Mouse (Mus musculus): ENCODE data around the gene Fam129a.
"Not testable (repeated sequence)": the region's sequence is repeated elsewhere in the genome, so short reads cannot be mapped to it uniquely, and the experiment has no call there.

Gene Fam129a

DNA sequence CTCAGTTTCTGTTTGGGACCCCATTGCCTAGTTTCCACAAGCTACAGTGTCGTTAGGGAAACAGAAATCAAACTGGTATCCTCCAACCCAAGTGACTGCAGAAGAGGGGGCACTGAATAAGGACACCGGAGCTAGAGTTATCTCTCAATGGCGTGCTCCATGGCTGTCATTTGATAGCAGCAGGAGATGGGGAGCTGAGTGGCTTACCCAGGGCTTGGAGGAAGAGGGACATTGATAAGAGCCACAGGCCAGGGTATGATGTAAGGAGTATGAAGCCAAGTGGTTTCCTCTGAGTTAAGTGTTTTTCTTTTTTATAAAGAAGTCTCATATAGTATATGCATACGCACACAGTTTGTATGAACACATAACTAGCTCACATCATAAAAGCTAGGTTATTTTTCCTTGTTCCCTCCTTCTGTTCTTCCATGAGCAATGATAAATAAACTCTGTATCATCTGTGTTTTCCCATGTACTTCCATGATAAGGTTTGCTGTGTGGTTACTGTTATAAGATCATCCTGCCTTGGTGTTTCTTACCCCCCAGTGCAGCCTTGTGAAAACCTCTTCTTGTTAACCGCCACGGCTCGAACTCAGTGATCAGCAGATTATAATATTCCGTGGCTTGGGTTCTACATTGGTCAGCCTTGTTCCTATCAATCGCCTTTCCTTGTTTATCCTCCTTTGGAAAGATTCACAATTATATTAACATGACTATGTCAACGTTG is 96.5 kb downstream of the Fam129a start:
- DNase-seq: no peak

GRCm38 (mm10) chr1:151670006-151670591 is 99.1 kb downstream of the Fam129a start:
- DNase-seq: no peak

- DNase-seq: no peak
Measured at GRCm38 (mm10) chr1:151675684-151676083, 104.7 kb downstream of the Fam129a start.

DNA sequence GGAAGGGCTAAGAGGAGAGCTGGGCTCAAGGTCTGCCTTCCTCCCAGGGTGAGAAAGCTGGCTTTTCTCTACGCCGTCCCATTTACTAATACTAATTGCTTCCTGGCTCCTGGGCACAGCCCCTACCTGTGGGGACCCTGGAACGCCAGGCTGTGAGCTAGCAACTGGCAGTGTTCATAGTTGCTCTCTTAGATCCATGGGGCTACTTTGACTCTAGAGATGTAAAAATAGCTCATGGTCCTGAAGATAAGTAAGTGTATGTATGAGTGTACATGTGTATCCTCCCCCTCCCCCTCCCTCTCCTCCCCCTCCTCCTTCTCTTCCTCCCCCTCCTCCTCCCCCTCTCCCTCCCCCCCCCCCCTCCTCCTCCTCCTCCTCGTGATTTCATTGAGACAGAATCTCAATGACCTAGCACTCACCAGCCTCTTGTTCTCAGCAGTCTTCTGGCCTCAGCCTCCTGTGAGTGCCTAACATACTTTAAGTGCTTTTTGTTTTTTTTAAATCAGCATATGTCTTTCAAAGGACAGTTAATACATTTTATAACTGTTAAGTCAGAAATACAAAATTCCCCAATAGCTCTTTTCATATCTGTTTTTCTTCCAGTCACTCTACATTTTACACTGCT is 106.3 kb downstream of the Fam129a start:
- no peak for DNase-seq

DNA sequence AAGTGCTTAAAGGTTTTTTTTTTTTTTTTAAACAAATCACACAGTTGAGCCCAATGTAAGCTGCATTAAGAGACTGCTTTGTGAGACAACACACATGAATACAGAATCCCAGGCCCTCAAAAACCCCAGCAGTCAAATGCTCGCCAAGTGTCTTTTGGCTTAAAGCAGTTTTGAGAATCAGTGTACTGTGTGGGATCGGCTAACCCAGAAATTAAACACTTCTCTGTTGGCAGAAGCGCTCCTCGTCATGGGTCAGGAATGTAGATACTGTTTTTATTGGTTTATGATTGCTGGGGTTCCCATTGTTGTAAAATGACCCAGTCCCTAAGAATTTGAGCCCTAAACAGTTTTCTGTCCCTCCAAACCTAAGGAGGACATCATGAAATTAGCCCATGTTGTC is 107.0 kb downstream of the Fam129a start:
- no peak for DNase-seq

- no peak for DNase-seq
Measured at GRCm38 (mm10) chr1:151679153-151679552, 108.2 kb downstream of the Fam129a start.

- no peak for DNase-seq
Measured at GRCm38 (mm10) chr1:151679883-151680613, 109.1 kb downstream of the Fam129a start.

GRCm38 (mm10) chr1:151680971-151681370 is 110.0 kb downstream of the Fam129a start:
- no peak for DNase-seq

- DNase-seq: no peak
Measured at GRCm38 (mm10) chr1:151682896-151683295, 111.9 kb downstream of the Fam129a start.

DNA sequence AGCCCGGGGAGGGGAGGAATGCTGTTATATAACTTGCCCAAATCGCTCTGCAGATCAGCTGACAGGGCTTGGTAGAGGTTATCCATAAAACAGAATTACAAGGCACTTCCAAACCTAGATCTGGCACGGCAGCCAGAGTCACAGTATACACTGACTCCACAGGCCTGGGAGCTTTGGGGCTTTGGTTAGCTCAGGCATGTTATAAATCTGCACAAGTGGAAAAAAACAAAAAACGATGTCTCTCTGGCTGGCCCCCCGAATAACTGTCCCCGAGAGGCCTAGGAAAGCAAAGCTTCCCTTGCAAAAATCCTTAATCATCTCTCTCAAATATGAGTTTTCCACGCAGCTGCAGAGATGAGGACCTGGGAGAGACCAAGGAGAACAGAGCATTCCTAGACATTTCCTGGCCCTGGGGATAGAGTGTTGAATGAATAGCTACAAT is 113.5 kb downstream of the Fam129a start:
- no peak for DNase-seq

GRCm38 (mm10) chr1:151684978-151685377 is 114.0 kb downstream of the Fam129a start:
- no peak for DNase-seq

DNA sequence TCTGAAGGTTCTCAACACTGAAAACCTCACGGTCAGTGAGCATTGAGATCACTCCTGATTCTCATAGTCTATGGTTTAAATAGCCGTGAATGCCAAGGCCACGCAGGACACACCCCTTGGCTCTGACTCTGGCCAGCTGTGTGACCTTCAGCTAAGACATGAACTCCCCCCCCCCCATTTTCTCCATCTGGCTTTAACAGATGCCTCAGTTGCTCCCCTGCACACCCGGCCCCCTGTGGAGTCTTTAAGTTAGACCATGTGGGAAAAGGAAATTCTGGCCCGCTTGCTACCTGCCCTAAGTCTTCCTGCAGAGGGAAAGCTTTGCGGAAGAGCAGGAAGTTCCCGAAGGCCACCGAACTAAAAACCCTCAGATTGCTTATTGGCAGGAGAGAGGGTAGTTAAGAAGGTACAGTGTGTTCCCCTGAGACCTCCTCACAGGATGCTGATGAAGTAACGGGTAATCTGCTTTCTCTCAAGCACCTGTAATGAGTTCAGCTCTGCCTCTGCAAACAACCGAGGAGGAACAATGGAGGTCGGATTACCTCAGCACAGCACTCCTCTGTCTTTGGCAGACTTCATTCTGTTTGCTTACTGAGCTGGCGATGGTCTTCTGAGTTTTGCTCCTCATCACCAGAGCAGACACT is 114.8 kb downstream of the Fam129a start:
- DNase-seq: no peak

- no peak for DNase-seq
Measured at GRCm38 (mm10) chr1:151686696-151687095, 115.7 kb downstream of the Fam129a start.

DNA sequence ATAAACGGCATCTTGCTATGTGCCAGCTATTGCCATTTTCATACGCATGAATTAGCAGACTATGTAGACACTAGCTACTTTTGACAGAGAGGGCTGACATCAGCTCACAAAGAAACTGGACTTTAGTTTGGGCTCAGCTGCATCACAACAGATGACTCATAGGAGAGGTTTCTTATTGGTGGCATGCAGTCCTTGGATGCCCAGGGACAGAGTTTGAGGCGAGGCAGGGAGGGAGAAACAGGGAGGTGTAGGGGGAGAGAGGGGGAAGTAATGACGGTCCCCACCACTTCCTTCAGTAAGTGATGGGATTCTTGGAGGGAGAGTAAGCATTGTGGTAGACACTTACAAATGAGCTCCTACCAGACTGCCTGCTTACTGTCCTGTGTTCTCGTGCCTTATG is 118.0 kb downstream of the Fam129a start:
- DNase-seq: no peak

DNA sequence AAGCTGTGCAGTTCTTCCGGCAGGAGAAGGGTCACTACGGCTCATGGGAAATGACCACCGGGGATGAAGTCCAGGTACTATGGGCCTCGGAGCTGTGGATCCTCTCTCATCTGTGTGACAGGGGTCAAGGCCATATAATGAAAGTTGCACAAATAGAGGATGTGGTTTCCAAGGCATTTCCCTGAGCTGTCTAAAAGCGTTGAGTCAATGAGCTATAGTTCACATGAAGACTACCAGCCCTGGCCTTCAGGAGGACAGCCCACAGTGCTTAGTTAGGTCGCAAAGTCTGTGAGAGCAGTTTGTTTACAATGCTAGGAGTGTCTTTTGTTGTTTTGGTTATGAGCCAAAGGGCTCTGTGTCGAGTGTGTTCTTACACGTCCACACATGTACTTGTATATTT is 118.6 kb downstream of the Fam129a start:
- no peak for DNase-seq

DNA sequence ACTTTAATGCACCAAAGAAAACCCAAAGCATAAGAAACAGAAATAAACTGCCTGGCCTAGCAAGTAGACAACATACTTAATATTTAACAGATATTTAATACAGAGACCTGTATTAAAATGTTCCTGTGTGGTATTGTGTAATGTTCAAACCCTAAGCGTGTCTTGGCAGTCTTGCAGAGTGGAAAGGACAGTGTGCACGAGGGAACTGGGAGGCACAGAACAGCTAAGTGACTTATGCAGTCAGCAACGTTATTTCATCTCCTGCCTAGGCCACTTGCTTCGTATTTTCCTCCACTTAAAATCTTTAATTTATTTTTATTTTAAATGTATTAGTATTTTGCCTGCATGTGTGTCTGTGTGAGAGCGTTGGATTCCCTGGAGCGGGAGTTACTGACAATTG is 119.1 kb downstream of the Fam129a start:
- no peak for DNase-seq

- DNase-seq: no peak
Measured at GRCm38 (mm10) chr1:151690583-151691193, 119.7 kb downstream of the Fam129a start.

- not testable (repeated sequence) for DNase-seq
Measured at GRCm38 (mm10) chr1:151692867-151693266, 121.9 kb downstream of the Fam129a start.

GRCm38 (mm10) chr1:151696751-151697150 is 125.8 kb downstream of the Fam129a start:
- DNase-seq: no peak

GRCm38 (mm10) chr1:151697901-151698641 is 127.1 kb downstream of the Fam129a start:
- no peak for DNase-seq

- DNase-seq: no peak
Measured at GRCm38 (mm10) chr1:151699363-151699762, 128.4 kb downstream of the Fam129a start.

DNA sequence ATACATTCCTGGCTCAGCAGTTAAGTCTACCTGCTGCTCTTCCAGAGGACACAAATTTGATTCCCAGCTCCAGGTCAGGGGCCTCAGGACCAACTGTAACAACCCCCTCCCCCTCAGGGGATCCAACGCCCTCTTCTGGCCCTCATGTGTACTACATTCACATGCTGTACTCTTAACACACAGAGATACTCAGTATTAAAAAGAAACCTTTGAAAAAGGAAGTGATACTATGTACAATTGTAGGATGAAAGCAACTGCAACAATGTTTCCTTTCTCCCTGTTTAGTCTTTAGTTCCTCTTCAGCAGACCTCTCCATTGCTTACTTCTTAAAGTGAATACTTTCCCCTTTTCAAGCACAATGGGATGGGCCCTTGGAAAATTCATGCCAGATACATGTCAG is 131.8 kb downstream of the Fam129a start:
- DNase-seq: no peak
